Mouse (Mus musculus): ENCODE data around the gene Usp31.

DNA sequence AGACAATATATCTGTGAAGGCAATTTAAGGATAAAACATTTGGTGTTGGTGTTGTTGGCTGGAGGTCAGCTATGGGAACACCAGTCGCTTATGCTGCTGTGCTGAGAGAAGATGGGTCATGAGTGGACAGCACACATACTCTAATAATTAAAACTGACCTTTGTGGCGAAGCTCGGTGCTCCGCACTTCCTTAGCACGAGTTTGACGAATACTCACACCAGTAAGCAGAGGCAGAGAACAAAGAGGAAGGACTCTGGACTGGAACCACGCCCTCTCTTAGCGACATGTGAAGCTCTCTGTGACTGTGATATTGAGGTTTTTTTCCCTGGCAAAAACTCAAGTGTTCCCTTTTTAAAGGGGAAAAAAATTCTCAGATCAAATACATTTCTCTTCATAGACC is 47.7 kb upstream of the Usp31 start:
- TF ChIP-seq CTCF (IDR thresholded peaks at IDR 0.05; ENCODE audit: extremely low read depth, insufficient read depth, insufficient read length, insufficient replicate concordance) = no peak
- no peak for TF ChIP-seq POLR2A (IDR thresholded peaks at IDR 0.05; ENCODE audit: low read depth, low read length)

All from spleen, adult 2 months (tissue).